Mouse (Mus musculus) heart, postnatal 25 days (tissue): ENCODE results near the gene Kcnmb4. TPM values are rescaled to one million over a fixed set of nuclear protein-coding genes. Genes with fewer than 3 reads are reported as not detected.

Experiments
- DNase-seq: peaks from one replicate; pipeline ENCODE4 v3.0.0; 2022; ENCODE audit warnings: low spot score
- intact Hi-C: fragments of 180-260 bp; cut with DNase I; formaldehyde crosslinking; loops from one replicate; pipeline ENCODE4 v1.15.1; 2025
- total RNA-seq, 2 experiments: library from RNA; stranded (reverse); gene quantifications; 2 replicates each; pipeline ENCODE4 v1.2.3; 2021

Kcnmb4 gene
- total RNA-seq, 2 experiments from 2014 or later = 0.29 to 0.67 TPM

GRCm38 (mm10) chr10:116461443-116461842 lies 12.2 kb downstream of the Kcnmb4 start:
- DNase-seq = no peak
- intact Hi-C loops = no loop called here

- DNase-seq = no peak
- intact Hi-C loops = no loop called here
Observed at GRCm38 (mm10) chr10:116458786-116459185, 14.9 kb downstream of the Kcnmb4 start.

- DNase-seq = no peak
- intact Hi-C loops = no loop called here
Observed at GRCm38 (mm10) chr10:116452771-116453170, 20.9 kb downstream of the Kcnmb4 start.

- DNase-seq = no peak
- intact Hi-C loops = no loop called here
Observed at GRCm38 (mm10) chr10:116450621-116451020, 23.1 kb downstream of the Kcnmb4 start.

- intact Hi-C loops = no loop called here
- no peak for DNase-seq
Observed at GRCm38 (mm10) chr10:116448166-116448565, 25.5 kb downstream of the Kcnmb4 start.

- intact Hi-C loops = no loop called here
- no peak for DNase-seq
Observed at GRCm38 (mm10) chr10:116447176-116447575, 26.5 kb downstream of the Kcnmb4 start.

GRCm38 (mm10) chr10:116446040-116446439 lies 27.6 kb downstream of the Kcnmb4 start:
- no peak for DNase-seq
- intact Hi-C loops = no loop called here

GRCm38 (mm10) chr10:116444826-116445225 lies 28.9 kb downstream of the Kcnmb4 start:
- DNase-seq = no peak
- intact Hi-C loops = no loop called here

- intact Hi-C loops = no loop called here
- DNase-seq = no peak
Observed at GRCm38 (mm10) chr10:116444371-116444770, 29.3 kb downstream of the Kcnmb4 start.

GRCm38 (mm10) chr10:116440946-116441345 lies 32.7 kb downstream of the Kcnmb4 start:
- intact Hi-C loops = no loop called here

GRCm38 (mm10) chr10:116440088-116440487 lies 33.6 kb downstream of the Kcnmb4 start:
- intact Hi-C loops = no loop called here
- no peak for DNase-seq

More at GRCm38 (mm10) chr10:116440946-116441345, 32.7 kb downstream of the Kcnmb4 start:
- no peak for DNase-seq

- intact Hi-C loops = no loop called here
Observed at GRCm38 (mm10) chr10:116435455-116435854, 38.2 kb downstream of the Kcnmb4 start.

GRCm38 (mm10) chr10:116432421-116432820 lies 41.3 kb downstream of the Kcnmb4 start:
- no peak for DNase-seq
- intact Hi-C loops = no loop called here

More at GRCm38 (mm10) chr10:116435455-116435854, 38.2 kb downstream of the Kcnmb4 start:
- no peak for DNase-seq

- intact Hi-C loops = no loop called here
- no peak for DNase-seq
Observed at GRCm38 (mm10) chr10:116428026-116428780, 45.5 kb downstream of the Kcnmb4 start.

GRCm38 (mm10) chr10:116426176-116426575 lies 47.5 kb downstream of the Kcnmb4 start:
- no peak for DNase-seq
- intact Hi-C loops = no loop called here

- intact Hi-C loops = no loop called here
- no peak for DNase-seq
Observed at GRCm38 (mm10) chr10:116424921-116425320, 48.8 kb downstream of the Kcnmb4 start.

GRCm38 (mm10) chr10:116422551-116422950 lies 51.1 kb downstream of the Kcnmb4 start:
- intact Hi-C loops = no loop called here
- DNase-seq = no peak

- no peak for DNase-seq
- intact Hi-C loops = no loop called here
Observed at GRCm38 (mm10) chr10:116420976-116421375, 52.7 kb downstream of the Kcnmb4 start.

- intact Hi-C loops = no loop called here
- DNase-seq = no peak
Observed at GRCm38 (mm10) chr10:116418121-116418726, 55.5 kb downstream of the Kcnmb4 start.

- intact Hi-C loops = no loop called here
- no peak for DNase-seq
Observed at GRCm38 (mm10) chr10:116416726-116417125, 57.0 kb downstream of the Kcnmb4 start.

GRCm38 (mm10) chr10:116416142-116416541 lies 57.5 kb downstream of the Kcnmb4 start:
- no peak for DNase-seq
- intact Hi-C loops = no loop called here
